Mouse (Mus musculus): ENCODE data around the gene Ube2l6. TPM values are rescaled to one million over a fixed set of nuclear protein-coding genes. Genes with fewer than 3 reads are reported as not detected.

Gene Ube2l6
- polyA plus RNA-seq, 1 experiment = 16.2 TPM

- no peak overlapping the region for H3K4me3 ChIP-seq (ENCODE audit: insufficient read depth, poor library complexity, severe bottlenecking)
- H3ac ChIP-seq (ENCODE audit: control insufficient read depth, insufficient read length, low read depth) = no peak overlapping the region
- no peaks in the 10 kb centered on the region for H3K36me3 ChIP-seq (ENCODE audit: control insufficient read depth, insufficient read depth)
- no peaks in the 10 kb centered on the region for H3K79me2 ChIP-seq (ENCODE audit: control insufficient read depth, insufficient read depth)
- no peaks in the 10 kb centered on the region for H3K79me3 ChIP-seq (ENCODE audit: low read depth)
- TF ChIP-seq MYOD1 (IDR thresholded peaks at IDR 0.05; ENCODE audit: control insufficient read depth, insufficient read length, low read depth) (no peak), CEBPB (IDR thresholded peaks at IDR 0.05; ENCODE audit: low read depth) (no peak), MYOG (IDR thresholded peaks at IDR 0.05; ENCODE audit: control insufficient read depth, extremely low read depth, insufficient read length) (no peak), CTCF (IDR thresholded peaks at IDR 0.05; ENCODE audit: control insufficient read depth, insufficient read depth, insufficient read length) (no peak), USF1 (IDR thresholded peaks at IDR 0.05; ENCODE audit: low read depth) (no peak), MAX (IDR thresholded peaks at IDR 0.05) (no peak), FOSL1 (IDR thresholded peaks at IDR 0.05; ENCODE audit: insufficient read depth, low read length, poor library complexity, severe bottlenecking) (no peak)
- H3K27me3 ChIP-seq (ENCODE audit: control insufficient read depth, insufficient read depth, insufficient read length) = no peaks in the 10 kb centered on the region
Measured at GRCm38 (mm10) chr2:84772454-84772853, 26.2 kb upstream of the Ube2l6 start.

DNA sequence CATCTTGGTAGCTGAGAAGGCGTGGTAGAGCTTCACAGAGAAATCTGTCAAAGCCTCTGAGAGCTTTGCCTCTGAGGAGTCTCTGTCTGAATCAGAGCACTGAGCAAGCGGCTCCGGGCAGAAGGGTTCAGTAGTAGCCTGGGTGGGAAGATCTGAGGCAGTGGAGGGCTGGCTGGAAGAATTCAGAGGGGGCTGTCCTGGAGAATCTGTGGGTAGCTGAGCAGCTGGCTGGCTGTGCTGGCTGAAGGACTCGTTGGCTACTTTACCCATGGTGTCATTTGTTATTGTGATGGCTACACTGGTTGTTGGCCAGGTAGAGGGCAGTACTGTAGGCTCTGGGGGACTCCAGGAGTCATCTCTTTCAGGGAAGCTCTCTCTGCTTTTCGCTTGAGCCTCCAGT is 25.4 kb upstream of the Ube2l6 start:
- H3K79me2 ChIP-seq (ENCODE audit: control insufficient read depth, insufficient read depth) = no peaks in the 10 kb centered on the region
- H3K4me3 ChIP-seq (ENCODE audit: insufficient read depth, poor library complexity, severe bottlenecking) = no peak overlapping the region
- H3K36me3 ChIP-seq (ENCODE audit: control insufficient read depth, insufficient read depth) = no peaks in the 10 kb centered on the region
- no peak for TF ChIP-seq USF1 (IDR thresholded peaks at IDR 0.05; ENCODE audit: low read depth)
- TF ChIP-seq MAX (IDR thresholded peaks at IDR 0.05) = no peak
- no peak for TF ChIP-seq MYOG (IDR thresholded peaks at IDR 0.05; ENCODE audit: control insufficient read depth, extremely low read depth, insufficient read length)
- no peak for TF ChIP-seq CEBPB (IDR thresholded peaks at IDR 0.05; ENCODE audit: low read depth)
- no peak for TF ChIP-seq MYOD1 (IDR thresholded peaks at IDR 0.05; ENCODE audit: control insufficient read depth, insufficient read length, low read depth)
- TF ChIP-seq FOSL1 (IDR thresholded peaks at IDR 0.05; ENCODE audit: insufficient read depth, low read length, poor library complexity, severe bottlenecking) = no peak
- no peak for TF ChIP-seq CTCF (IDR thresholded peaks at IDR 0.05; ENCODE audit: control insufficient read depth, insufficient read depth, insufficient read length)
- H3K79me3 ChIP-seq (ENCODE audit: low read depth) = no peaks in the 10 kb centered on the region
- no peaks in the 10 kb centered on the region for H3K27me3 ChIP-seq (ENCODE audit: control insufficient read depth, insufficient read depth, insufficient read length)
- H3ac ChIP-seq (ENCODE audit: control insufficient read depth, insufficient read length, low read depth) = no peak overlapping the region

- Histone ChIP-seq H3K27me3 (ENCODE audit: control insufficient read depth, insufficient read depth, insufficient read length) (no peaks in the 10 kb centered on the region), H3K36me3 (ENCODE audit: control insufficient read depth, insufficient read depth) (no peaks in the 10 kb centered on the region), H3K79me3 (ENCODE audit: low read depth) (no peaks in the 10 kb centered on the region), H3K4me3 (ENCODE audit: insufficient read depth, poor library complexity, severe bottlenecking) (no peak overlapping the region), H3K79me2 (ENCODE audit: control insufficient read depth, insufficient read depth) (no peaks in the 10 kb centered on the region), H3ac (ENCODE audit: control insufficient read depth, insufficient read length, low read depth) (no peak overlapping the region)
- TF ChIP-seq CEBPB (IDR thresholded peaks at IDR 0.05; ENCODE audit: low read depth) (no peak), MYOD1 (IDR thresholded peaks at IDR 0.05; ENCODE audit: control insufficient read depth, insufficient read length, low read depth) (no peak), FOSL1 (IDR thresholded peaks at IDR 0.05; ENCODE audit: insufficient read depth, low read length, poor library complexity, severe bottlenecking) (no peak), MAX (IDR thresholded peaks at IDR 0.05) (no peak), USF1 (IDR thresholded peaks at IDR 0.05; ENCODE audit: low read depth) (no peak), CTCF (IDR thresholded peaks at IDR 0.05; ENCODE audit: control insufficient read depth, insufficient read depth, insufficient read length) (no peak), MYOG (IDR thresholded peaks at IDR 0.05; ENCODE audit: control insufficient read depth, extremely low read depth, insufficient read length) (no peak)
Measured at GRCm38 (mm10) chr2:84774751-84775150, 23.9 kb upstream of the Ube2l6 start.

DNA sequence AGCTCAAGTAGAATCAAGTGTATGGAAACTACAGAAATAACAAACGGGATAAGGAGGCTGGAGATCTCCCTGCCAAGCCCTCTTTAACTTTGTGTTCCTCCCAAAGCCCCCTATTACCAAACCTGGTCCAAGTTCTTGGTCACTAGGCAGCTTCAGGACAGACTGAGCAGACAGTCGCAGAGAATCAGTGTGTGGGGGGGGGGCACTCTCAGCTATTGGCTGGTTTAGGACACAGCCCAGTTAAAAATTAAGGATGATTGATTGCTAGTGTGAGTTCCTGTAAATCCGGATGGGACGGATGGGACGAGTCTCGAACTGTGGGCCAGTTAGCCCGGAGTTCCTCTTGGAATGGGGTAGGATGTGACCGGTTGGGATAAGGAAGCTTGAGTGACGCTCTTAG is 23.4 kb upstream of the Ube2l6 start, which contains the start of gene Serping1:
Serping1 (minus strand) TSS at position 204 of the 400 bp plus-strand sequence.
- Histone ChIP-seq H3K27me3 (ENCODE audit: control insufficient read depth, insufficient read depth, insufficient read length) (no peaks in the 10 kb centered on the region), H3K36me3 (ENCODE audit: control insufficient read depth, insufficient read depth) (no peaks in the 10 kb centered on the region), H3ac (ENCODE audit: control insufficient read depth, insufficient read length, low read depth) (no peak within 1 kb of the TSS), H3K79me3 (ENCODE audit: low read depth) (no peaks in the 10 kb centered on the region), H3K79me2 (ENCODE audit: control insufficient read depth, insufficient read depth) (no peaks in the 10 kb centered on the region), H3K4me3 (ENCODE audit: insufficient read depth, poor library complexity, severe bottlenecking) (no peak within 1 kb of the TSS)
- TF ChIP-seq MYOD1 (IDR thresholded peaks at IDR 0.05; ENCODE audit: control insufficient read depth, insufficient read length, low read depth) (no peak), USF1 (IDR thresholded peaks at IDR 0.05; ENCODE audit: low read depth) (no peak), CEBPB (IDR thresholded peaks at IDR 0.05; ENCODE audit: low read depth) (no peak), MAX (IDR thresholded peaks at IDR 0.05) (no peak), MYOG (IDR thresholded peaks at IDR 0.05; ENCODE audit: control insufficient read depth, extremely low read depth, insufficient read length) (no peak), FOSL1 (IDR thresholded peaks at IDR 0.05; ENCODE audit: insufficient read depth, low read length, poor library complexity, severe bottlenecking) (no peak), CTCF (IDR thresholded peaks at IDR 0.05; ENCODE audit: control insufficient read depth, insufficient read depth, insufficient read length) (no peak)

DNA sequence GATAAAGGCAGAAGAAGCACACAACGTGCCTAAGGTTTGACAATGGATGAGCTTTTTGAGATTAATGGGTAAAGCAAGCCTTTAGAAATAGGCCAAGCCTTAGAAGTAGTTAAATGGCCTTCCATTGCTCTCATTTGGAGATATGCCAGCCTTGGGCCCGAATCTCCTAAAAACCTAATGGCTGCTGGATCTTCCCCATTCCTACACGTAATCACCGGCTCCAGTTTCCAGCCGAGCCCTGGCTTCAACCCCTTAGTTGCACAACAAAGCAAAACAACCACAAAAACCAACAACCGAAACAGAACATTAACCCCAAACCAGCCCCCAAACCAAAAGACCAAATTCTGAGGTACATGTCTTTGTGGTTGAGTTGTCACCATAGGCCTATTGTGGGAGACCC is 23.0 kb upstream of the Ube2l6 start:
- no peak overlapping the region for H3ac ChIP-seq (ENCODE audit: control insufficient read depth, insufficient read length, low read depth)
- TF ChIP-seq CTCF (IDR thresholded peaks at IDR 0.05; ENCODE audit: control insufficient read depth, insufficient read depth, insufficient read length) (no peak), MYOD1 (IDR thresholded peaks at IDR 0.05; ENCODE audit: control insufficient read depth, insufficient read length, low read depth) (no peak), USF1 (IDR thresholded peaks at IDR 0.05; ENCODE audit: low read depth) (no peak), MAX (IDR thresholded peaks at IDR 0.05) (no peak)
- no peaks in the 10 kb centered on the region for H3K27me3 ChIP-seq (ENCODE audit: control insufficient read depth, insufficient read depth, insufficient read length)
- no peak overlapping the region for H3K4me3 ChIP-seq (ENCODE audit: insufficient read depth, poor library complexity, severe bottlenecking)
- H3K36me3 ChIP-seq (ENCODE audit: control insufficient read depth, insufficient read depth) = no peaks in the 10 kb centered on the region
- no peaks in the 10 kb centered on the region for H3K79me2 ChIP-seq (ENCODE audit: control insufficient read depth, insufficient read depth)
- H3K79me3 ChIP-seq (ENCODE audit: low read depth) = no peaks in the 10 kb centered on the region

- Histone ChIP-seq H3K4me3 (ENCODE audit: insufficient read depth, poor library complexity, severe bottlenecking) (no peak overlapping the region), H3K79me3 (ENCODE audit: low read depth) (no peaks in the 10 kb centered on the region), H3ac (ENCODE audit: control insufficient read depth, insufficient read length, low read depth) (no peak overlapping the region), H3K36me3 (ENCODE audit: control insufficient read depth, insufficient read depth) (no peaks in the 10 kb centered on the region), H3K79me2 (ENCODE audit: control insufficient read depth, insufficient read depth) (no peaks in the 10 kb centered on the region), H3K27me3 (ENCODE audit: control insufficient read depth, insufficient read depth, insufficient read length) (no peaks in the 10 kb centered on the region)
- TF ChIP-seq MYOD1 (IDR thresholded peaks at IDR 0.05; ENCODE audit: control insufficient read depth, insufficient read length, low read depth) (no peak), FOSL1 (IDR thresholded peaks at IDR 0.05; ENCODE audit: insufficient read depth, low read length, poor library complexity, severe bottlenecking) (no peak), CEBPB (IDR thresholded peaks at IDR 0.05; ENCODE audit: low read depth) (no peak), MYOG (IDR thresholded peaks at IDR 0.05; ENCODE audit: control insufficient read depth, extremely low read depth, insufficient read length) (no peak), USF1 (IDR thresholded peaks at IDR 0.05; ENCODE audit: low read depth) (no peak), CTCF (IDR thresholded peaks at IDR 0.05; ENCODE audit: control insufficient read depth, insufficient read depth, insufficient read length) (no peak), MAX (IDR thresholded peaks at IDR 0.05) (no peak)
Measured at GRCm38 (mm10) chr2:84777706-84778105, 20.9 kb upstream of the Ube2l6 start.
